In genomic region chr2:122235425-122235824, GRCm38 (mm10) we compare ENCODE assay signal across 8 mouse cellular contexts. TPM values are rescaled to one million over a fixed set of nuclear protein-coding genes. Genes with fewer than 3 reads are reported as not detected.
DNase-seq lines count a peak whose midpoint lies in the region; ATAC-seq and TF ChIP-seq lines count a peak whose summit lies in the region.

No protein-coding gene starts in this region.

- H3K4me2 ChIP-seq in embryonic facial prominence, embryonic 14.5 days (ENCODE audit: low read depth, low read length), result peak overlapping the region; percentile 90
- H3K4me2 ChIP-seq in intestine, embryonic 16.5 days (ENCODE audit: low read depth, low read length), result peak overlapping the region; percentile 91
- H3K4me2 ChIP-seq in liver, postnatal 0 days (ENCODE audit: low read depth, low read length), result peak overlapping the region; percentile 90

- H3K4me3 ChIP-seq in embryonic facial prominence, embryonic 14.5 days (ENCODE audit: low read depth, low read length), result peak overlapping the region; percentile 61
- H3K4me3 ChIP-seq in intestine, embryonic 16.5 days (ENCODE audit: low read length), result peak overlapping the region; percentile 70
- peak overlapping the region; percentile 71 for H3K4me3 ChIP-seq in liver, postnatal 0 days (ENCODE audit: low read depth, low read length)

- TF ChIP-seq EP300 in liver, postnatal 0 days (IDR thresholded peaks at IDR 0.05; ENCODE audit: low read depth), result peak; percentile 70

- peaks cover 7% of the 10 kb centered on the region for H3K4me1 ChIP-seq in embryonic facial prominence, embryonic 14.5 days (ENCODE audit: control insufficient read depth, insufficient read depth, low read length)
- H3K4me1 ChIP-seq in intestine, embryonic 16.5 days (ENCODE audit: control insufficient read depth, insufficient read depth, low read length), result peaks cover 11% of the 10 kb centered on the region
- H3K4me1 ChIP-seq in liver, postnatal 0 days (ENCODE audit: insufficient read depth), result peaks cover 24% of the 10 kb centered on the region

- H3K27ac ChIP-seq in embryonic facial prominence, embryonic 14.5 days (replicated peaks; ENCODE audit: low read depth, low read length), result no peak overlapping the region
- H3K27ac ChIP-seq in intestine, embryonic 16.5 days (ENCODE audit: low read length), result no peak overlapping the region; the same call in 1 of the 2 replicates
- H3K27ac ChIP-seq in liver, postnatal 0 days (ENCODE audit: low read depth), result peak overlapping the region; percentile 90

- ATAC-seq in embryonic facial prominence, embryonic 14.5 days (ENCODE audit: low read depth), result no peak
- 0 out of 2 replicates have a peak, but pooled peaks have one; percentile 6 for ATAC-seq in intestine, embryonic 16.5 days
- ATAC-seq in liver, postnatal 0 days, result peak; percentile 62

- 79% methylated on average over 2 of the region's 2 CpGs for WGBS in embryonic facial prominence, embryonic 14.5 days
- WGBS in intestine, embryonic 16.5 days, result 41% methylated on average over 2 of the region's 2 CpGs
- WGBS in liver, postnatal 0 days (ENCODE audit: insufficient replicate concordance), result 22% methylated on average over 2 of the region's 2 CpGs

- no peaks in the 10 kb centered on the region for H3K36me3 ChIP-seq in embryonic facial prominence, embryonic 14.5 days (ENCODE audit: control insufficient read depth, insufficient read depth, low read length)
- H3K36me3 ChIP-seq in intestine, embryonic 16.5 days (ENCODE audit: control insufficient read depth, insufficient read depth, low read length), result no peaks in the 10 kb centered on the region
- H3K36me3 ChIP-seq in liver, postnatal 0 days (replicated peaks; ENCODE audit: insufficient read depth, low read length), result no peaks in the 10 kb centered on the region; the same call in 1 of the 2 replicates

- H3K9ac ChIP-seq in embryonic facial prominence, embryonic 14.5 days (ENCODE audit: low read depth, low read length), result no peak overlapping the region; the same call in 1 of the 2 replicates
- peak overlapping the region; percentile 73; the same call in 1 of the 2 replicates for H3K9ac ChIP-seq in intestine, embryonic 16.5 days (ENCODE audit: low read depth, low read length)
- peak overlapping the region; percentile 76 for H3K9ac ChIP-seq in liver, postnatal 0 days (replicated peaks)

- no peaks in the 10 kb centered on the region for H3K9me3 ChIP-seq in embryonic facial prominence, embryonic 14.5 days (ENCODE audit: control insufficient read depth, low read length)
- H3K9me3 ChIP-seq in intestine, embryonic 16.5 days (ENCODE audit: control insufficient read depth, low read length), result no peaks in the 10 kb centered on the region
- H3K9me3 ChIP-seq in liver, postnatal 0 days (ENCODE audit: low read length), result no peaks in the 10 kb centered on the region

- TF ChIP-seq CTCF in liver, postnatal 0 days (IDR thresholded peaks at IDR 0.05; ENCODE audit: low read depth), result no peak

- DNase-seq in adrenal gland, adult 2 months, result peak; percentile 42
- no peak for DNase-seq in adrenal gland, postnatal 36 days
- no peak for DNase-seq in embryonic facial prominence, embryonic 14.5 days (ENCODE audit: low spot score)
- DNase-seq in liver, postnatal 0 days, result peak; percentile 59
- DNase-seq in right cerebral cortex, postnatal 4 days, result no peak
- no peak for DNase-seq in urinary bladder, postnatal 25 days (ENCODE audit: low spot score)
- no peak for DNase-seq in layer of hippocampus, postnatal 14 days (ENCODE audit: low spot score in 2 of 2)

- no peaks in the 10 kb centered on the region for H3K27me3 ChIP-seq in embryonic facial prominence, embryonic 14.5 days (replicated peaks; ENCODE audit: control insufficient read depth, insufficient read depth, low read length)
- no peaks in the 10 kb centered on the region for H3K27me3 ChIP-seq in intestine, embryonic 16.5 days (replicated peaks; ENCODE audit: control insufficient read depth, insufficient read depth, low read length)
- H3K27me3 ChIP-seq in liver, postnatal 0 days (ENCODE audit: insufficient read depth, low read length), result no peaks in the 10 kb centered on the region

RNA-seq across cellular contexts. Expression of gene Sord, which starts 0.9 kb away (rescaled TPM):
- total RNA-seq in adrenal gland, adult 2 months (2021), result 100 to 1,000 TPM in 1 of 2 experiments, 10 to 100 TPM in 1; 57.2 to 112 TPM
- polyA plus RNA-seq in adrenal gland, adult 2 months (2012; rRNA removed), result 10.3 and 10.5 TPM in 2 replicates
- 10 to 100 TPM; 75.8 to 96.2 TPM for total RNA-seq in adrenal gland, postnatal 36 days (2021)
- polyA plus RNA-seq in embryonic facial prominence, embryonic 14.5 days (2014; fragmentation: Nextera tagmentation; extraction: Ambion mirVana), result 27.1 and 31.9 TPM in 2 replicates
- polyA plus RNA-seq in intestine, embryonic 16.5 days (2015; fragmentation: Nextera tagmentation; extraction: Ambion mirVana), result 90.2 and 104 TPM in 2 replicates
- polyA plus RNA-seq in liver, postnatal 0 days (2015; fragmentation: Nextera tagmentation; extraction: Ambion mirVana), result 294 and 325 TPM in 2 replicates
- 10 to 100 TPM; 12.2 to 13.4 TPM for total RNA-seq in layer of hippocampus, postnatal 14 days (2021)

RNA-seq across cellular contexts. Expression of gene Terb2, which starts 49.4 kb away (rescaled TPM):
- not detected for total RNA-seq in adrenal gland, adult 2 months (2021)
- polyA plus RNA-seq in adrenal gland, adult 2 months (2012; rRNA removed), result not detected in 2 replicates
- not detected for total RNA-seq in adrenal gland, postnatal 36 days (2021)
- polyA plus RNA-seq in embryonic facial prominence, embryonic 14.5 days (2014; fragmentation: Nextera tagmentation; extraction: Ambion mirVana), result not detected in 2 replicates
- not detected in 2 replicates for polyA plus RNA-seq in intestine, embryonic 16.5 days (2015; fragmentation: Nextera tagmentation; extraction: Ambion mirVana)
- polyA plus RNA-seq in liver, postnatal 0 days (2015; fragmentation: Nextera tagmentation; extraction: Ambion mirVana), result not detected in 2 replicates
- not detected for total RNA-seq in layer of hippocampus, postnatal 14 days (2021)

RNA-seq across cellular contexts. Expression of gene Patl2, which starts 49.4 kb away (rescaled TPM):
- not detected for total RNA-seq in adrenal gland, adult 2 months (2021)
- 0.03 TPM in 1 of 2 replicates, not detected in the other for polyA plus RNA-seq in adrenal gland, adult 2 months (2012; rRNA removed)
- not detected for total RNA-seq in adrenal gland, postnatal 36 days (2021)
- 0.08 TPM in 1 of 2 replicates, not detected in the other for polyA plus RNA-seq in embryonic facial prominence, embryonic 14.5 days (2014; fragmentation: Nextera tagmentation; extraction: Ambion mirVana)
- 0.07 TPM in 1 of 2 replicates, not detected in the other for polyA plus RNA-seq in intestine, embryonic 16.5 days (2015; fragmentation: Nextera tagmentation; extraction: Ambion mirVana)
- polyA plus RNA-seq in liver, postnatal 0 days (2015; fragmentation: Nextera tagmentation; extraction: Ambion mirVana), result 0.14 and 0.18 TPM in 2 replicates
- total RNA-seq in layer of hippocampus, postnatal 14 days (2021), result under 1 TPM in 1 of 2 experiments, not detected in 1; 0.26 TPM

Comparison
In these comparisons a context has a peak if more than half of its experiments do, and no peak if none do; other contexts are left out.
1. DNase-seq: peak in adrenal gland, adult 2 months (single experiment) and liver, postnatal 0 days (single experiment); none in adrenal gland, postnatal 36 days (0 of 2), embryonic facial prominence, embryonic 14.5 days (single experiment), right cerebral cortex, postnatal 4 days (single experiment), urinary bladder, postnatal 25 days (single experiment) and layer of hippocampus, postnatal 14 days (0 of 2).
2. Peak in every context shown above with its lines, with median percentiles within 50 percentile points of each other: H3K4me2 ChIP-seq and H3K4me3 ChIP-seq.